Mouse (Mus musculus) heart, embryonic 16.5 days (tissue): Measurements from ENCODE around the gene Myog. TPM values are rescaled to one million over a fixed set of nuclear protein-coding genes. Genes with fewer than 3 reads are reported as not detected.
A peak's percentile ranks its signal among the peaks of the same experiment; 100 is the strongest.

Source experiments
- ATAC-seq: fragments of 200-750 bp; cut with Nextera tagmentation; replicated peaks from 2 replicates; pipeline ENCODE4 v1.8.0; 2017; ENCODE audit warnings: moderate number of reproducible peaks; ENCODE audit not compliant: insufficient read depth, low FRiP score; ENCODE audit errors: extremely low read depth
- H3K27ac ChIP-seq: fragments of 300-500 bp; sonication (generic); 2 replicates; pipeline ENCODE4 v1.5.1; 2014; ENCODE audit warnings: mild to moderate bottlenecking, low read length, control low read depth, moderate library complexity
- H3K27me3 ChIP-seq: fragments of 300-500 bp; sonication (generic); 2 replicates; pipeline ENCODE4 v1.6.1; 2014; ENCODE audit warnings: low read length, mixed read lengths; ENCODE audit not compliant: control insufficient read depth, insufficient read depth
- H3K36me3 ChIP-seq: fragments of 300-500 bp; sonication (generic); 2 replicates; pipeline ENCODE4 v1.6.1; 2014; ENCODE audit not compliant: control insufficient read depth, insufficient read depth
- H3K4me1 ChIP-seq: fragments of 300-500 bp; sonication (generic); 2 replicates; pipeline ENCODE4 v1.6.1; 2014; ENCODE audit warnings: low read length, mixed read lengths; ENCODE audit not compliant: control insufficient read depth, insufficient read depth
- H3K4me2 ChIP-seq: fragments of 300-500 bp; sonication (generic); 2 replicates; pipeline ENCODE4 v1.6.1; 2014; ENCODE audit warnings: low read depth, mild to moderate bottlenecking, control low read depth, low read length
- H3K4me3 ChIP-seq: fragments of 300-500 bp; sonication (generic); 2 replicates; pipeline ENCODE4 v1.5.1; 2014; ENCODE audit warnings: mild to moderate bottlenecking, control low read depth, low read length
- H3K9ac ChIP-seq: fragments of 300-500 bp; sonication (generic); 2 replicates; pipeline ENCODE4 v1.6.1; 2014; ENCODE audit warnings: low read length, control low read depth
- H3K9me3 ChIP-seq: fragments of 300-500 bp; sonication (generic); replicated peaks from 2 replicates; pipeline ENCODE4 v1.6.1; 2016; ENCODE audit warnings: low read length; ENCODE audit not compliant: control insufficient read depth
- WGBS: fragments of 180-500 bp; shearing (Covaris S2); extraction: QIAGEN DNeasy Blood & Tissue Kit; methylation state at CpG from one replicate; pipeline ENCODE4 v1.1.7; 2014; 5-methylcytosine and 5-hydroxymethylcytosine counted together
- polyA plus RNA-seq: library from polyadenylated mRNA; unstranded; fragments of >200 nt; fragmentation: Nextera tagmentation; extraction: Ambion mirVana; gene quantifications from 2 replicates; pipeline ENCODE4 v1.2.1, GENCODE M21; 2015

The Myog gene
- polyA plus RNA-seq, 1 experiment from 2014 or later = 3.3 TPM

GRCm38 (mm10) chr1:134326841-134327346, 37.1 kb downstream of the Myog start:
- no peak overlapping the region for H3K9ac ChIP-seq
- no peak for ATAC-seq
- WGBS = 87% methylated on average over 12 of the region's 12 CpGs
- H3K27ac ChIP-seq = no peak overlapping the region
- H3K4me3 ChIP-seq = no peak overlapping the region
- no peak overlapping the region for H3K4me2 ChIP-seq
- no peaks in the 10 kb centered on the region for H3K27me3 ChIP-seq
- no peaks in the 10 kb centered on the region for H3K4me1 ChIP-seq
- no peaks in the 10 kb centered on the region for H3K9me3 ChIP-seq
- H3K36me3 ChIP-seq = no peaks in the 10 kb centered on the region

- ATAC-seq = no peak
- Histone ChIP-seq H3K4me2 (peak overlapping the region; percentile 58), H3K36me3 (no peaks in the 10 kb centered on the region), H3K27ac (peak overlapping the region; percentile 91), H3K9me3 (no peaks in the 10 kb centered on the region), H3K4me1 (peaks cover 49% of the 10 kb centered on the region), H3K9ac (peak overlapping the region; percentile 66), H3K27me3 (no peaks in the 10 kb centered on the region), H3K4me3 (peak overlapping the region; percentile 10)
- WGBS = 51% methylated on average over 20 of the region's 20 CpGs
Measured at GRCm38 (mm10) chr1:134331879-134332635, 42.3 kb downstream of the Myog start.

GRCm38 (mm10) chr1:134332770-134333271, 43.0 kb downstream of the Myog start, which contains the start of gene Ppfia4:
TSS of gene Ppfia4 (minus strand) at chr1:134332928.
- Histone ChIP-seq H3K9ac (peak within 1 kb of the TSS; percentile 66), H3K4me3 (peak within 1 kb of the TSS; percentile 10), H3K9me3 (no peaks in the 10 kb centered on the region), H3K27ac (peak within 1 kb of the TSS; percentile 91), H3K27me3 (no peaks in the 10 kb centered on the region), H3K36me3 (no peaks in the 10 kb centered on the region), H3K4me1 (peaks cover 57% of the 10 kb centered on the region), H3K4me2 (peak within 1 kb of the TSS; percentile 58)
- 19% methylated on average over 13 of the region's 13 CpGs for WGBS
- peak; percentile 90 for ATAC-seq

- no peaks in the 10 kb centered on the region for H3K9me3 ChIP-seq
- no peak overlapping the region for H3K9ac ChIP-seq
- H3K4me2 ChIP-seq = no peak overlapping the region
- H3K27me3 ChIP-seq = no peaks in the 10 kb centered on the region
- no peak for ATAC-seq
- peaks cover 62% of the 10 kb centered on the region for H3K4me1 ChIP-seq
- H3K4me3 ChIP-seq = no peak overlapping the region
- 85% methylated on average over 10 of the region's 10 CpGs for WGBS
- no peaks in the 10 kb centered on the region for H3K36me3 ChIP-seq
- peak overlapping the region; percentile 91 for H3K27ac ChIP-seq
Measured at GRCm38 (mm10) chr1:134333371-134334110, 43.8 kb downstream of the Myog start.

- ATAC-seq = no peak
- WGBS = 39% methylated on average over 7 of the region's 7 CpGs
- Histone ChIP-seq H3K4me2 (no peak overlapping the region), H3K36me3 (no peaks in the 10 kb centered on the region), H3K9ac (peak overlapping the region; percentile 15; the same call in 1 of the 2 replicates), H3K4me1 (peaks cover 67% of the 10 kb centered on the region), H3K27ac (peak overlapping the region; percentile 48; the same call in 1 of the 2 replicates), H3K9me3 (no peaks in the 10 kb centered on the region), H3K27me3 (no peaks in the 10 kb centered on the region), H3K4me3 (no peak overlapping the region)
Measured at GRCm38 (mm10) chr1:134334111-134334827, 44.5 kb downstream of the Myog start.

GRCm38 (mm10) chr1:134335211-134335923, 45.6 kb downstream of the Myog start:
- Histone ChIP-seq H3K4me3 (no peak overlapping the region), H3K36me3 (no peaks in the 10 kb centered on the region), H3K27ac (peak overlapping the region; percentile 69), H3K4me1 (peaks cover 72% of the 10 kb centered on the region), H3K9me3 (no peaks in the 10 kb centered on the region), H3K4me2 (no peak overlapping the region), H3K27me3 (no peaks in the 10 kb centered on the region), H3K9ac (0 out of 2 replicates have a peak overlapping the region, but pooled peaks have one; percentile 20)
- ATAC-seq = no peak
- WGBS = 58% methylated on average over 13 of the region's 13 CpGs

GRCm38 (mm10) chr1:134335924-134336810, 46.4 kb downstream of the Myog start:
- WGBS = 83% methylated on average over 12 of the region's 12 CpGs
- Histone ChIP-seq H3K4me2 (no peak overlapping the region), H3K9ac (no peak overlapping the region), H3K4me3 (no peak overlapping the region), H3K9me3 (no peaks in the 10 kb centered on the region), H3K4me1 (peaks cover 72% of the 10 kb centered on the region), H3K27ac (peak overlapping the region; percentile 69), H3K36me3 (no peaks in the 10 kb centered on the region), H3K27me3 (no peaks in the 10 kb centered on the region)
- no peak for ATAC-seq
